Mouse (Mus musculus) intestine, embryonic 16.5 days (tissue): ENCODE results near the gene Igf2bp2. TPM values are rescaled to one million over a fixed set of nuclear protein-coding genes. Genes with fewer than 3 reads are reported as not detected.

Experiments
- ATAC-seq: fragments of 200-750 bp; cut with Nextera tagmentation; 2 replicates; pipeline ENCODE4 v1.8.0; 2017; ENCODE audit warnings: moderate TSS enrichment, moderate library complexity
- H3K27ac ChIP-seq: fragments of 300-500 bp; sonication (generic); 2 replicates; pipeline ENCODE4 v1.5.1; 2014; ENCODE audit warnings: mild to moderate bottlenecking, low read length
- H3K27me3 ChIP-seq: fragments of 300-500 bp; sonication (generic); replicated peaks from 2 replicates; pipeline ENCODE4 v1.6.1; 2014; ENCODE audit warnings: low read length, control low read depth, mixed read lengths; ENCODE audit not compliant: control insufficient read depth, insufficient read depth
- H3K36me3 ChIP-seq: fragments of 300-500 bp; sonication (generic); 2 replicates; pipeline ENCODE4 v1.6.1; 2014; ENCODE audit warnings: low read length, control low read depth; ENCODE audit not compliant: control insufficient read depth, insufficient read depth
- H3K4me1 ChIP-seq: fragments of 300-500 bp; sonication (generic); 2 replicates; pipeline ENCODE4 v1.6.1; 2014; ENCODE audit warnings: low read length, control low read depth, mixed read lengths; ENCODE audit not compliant: control insufficient read depth, insufficient read depth
- H3K4me2 ChIP-seq: fragments of 300-500 bp; sonication (generic); 2 replicates; pipeline ENCODE4 v1.6.1; 2014; ENCODE audit warnings: low read depth, low read length, control low read depth
- H3K4me3 ChIP-seq: fragments of 300-500 bp; sonication (generic); 2 replicates; pipeline ENCODE4 v1.5.1; 2014; ENCODE audit warnings: mild to moderate bottlenecking, low read length
- H3K9ac ChIP-seq: fragments of 300-500 bp; sonication (generic); 2 replicates; pipeline ENCODE4 v1.6.1; 2014; ENCODE audit warnings: low read depth, low read length
- H3K9me3 ChIP-seq: fragments of 300-500 bp; sonication (generic); 2 replicates; pipeline ENCODE4 v1.6.1; 2016; ENCODE audit warnings: low read length, control low read depth; ENCODE audit not compliant: control insufficient read depth
- WGBS: fragments of 180-500 bp; shearing (Covaris S2); extraction: QIAGEN DNeasy Blood & Tissue Kit; methylation state at CpG from one replicate; pipeline ENCODE4 v1.1.7; 2014; 5-methylcytosine and 5-hydroxymethylcytosine counted together
- polyA plus RNA-seq: library from polyadenylated mRNA; unstranded; fragments of >200 nt; fragmentation: Nextera tagmentation; extraction: Ambion mirVana; gene quantifications from 2 replicates; pipeline ENCODE4 v1.2.1, GENCODE M21; 2015

Gene Igf2bp2
- polyA plus RNA-seq, 1 experiment from 2014 or later = 97.7 TPM

GRCm38 (mm10) chr16:22100067-22100466, 63.0 kb downstream of the Igf2bp2 start:
- WGBS = 94% methylated on average over 2 of the region's 2 CpGs
- Histone ChIP-seq H3K27me3 (no peaks in the 10 kb centered on the region), H3K9ac (no peak overlapping the region), H3K27ac (no peak overlapping the region), H3K9me3 (no peaks in the 10 kb centered on the region), H3K4me2 (no peak overlapping the region), H3K4me1 (peaks cover 7% of the 10 kb centered on the region; the same call in 1 of the 2 replicates), H3K4me3 (no peak overlapping the region), H3K36me3 (no peaks in the 10 kb centered on the region)
- ATAC-seq = no peak

GRCm38 (mm10) chr16:22097659-22098058, 65.4 kb downstream of the Igf2bp2 start:
- Histone ChIP-seq H3K9me3 (no peaks in the 10 kb centered on the region), H3K4me3 (no peak overlapping the region), H3K4me2 (no peak overlapping the region), H3K4me1 (peaks cover 7% of the 10 kb centered on the region; the same call in 1 of the 2 replicates), H3K27ac (no peak overlapping the region), H3K27me3 (no peaks in the 10 kb centered on the region), H3K9ac (no peak overlapping the region), H3K36me3 (no peaks in the 10 kb centered on the region)
- no peak; the same call in 1 of the 2 replicates for ATAC-seq
- 61% methylated on average over 7 of the region's 7 CpGs for WGBS

- no peak overlapping the region for H3K4me3 ChIP-seq
- H3K9ac ChIP-seq = no peak overlapping the region
- H3K27me3 ChIP-seq = no peaks in the 10 kb centered on the region
- no peak for ATAC-seq
- H3K4me2 ChIP-seq = no peak overlapping the region
- no peak overlapping the region for H3K27ac ChIP-seq
- no peaks in the 10 kb centered on the region for H3K36me3 ChIP-seq
- WGBS = 88% methylated on average over 1 of the region's 1 CpGs
- peaks cover 7% of the 10 kb centered on the region; the same call in 1 of the 2 replicates for H3K4me1 ChIP-seq
- H3K9me3 ChIP-seq = no peaks in the 10 kb centered on the region
Measured at GRCm38 (mm10) chr16:22095751-22096150, 67.3 kb downstream of the Igf2bp2 start.

GRCm38 (mm10) chr16:22091255-22091783, 71.8 kb downstream of the Igf2bp2 start:
- Histone ChIP-seq H3K4me2 (no peak overlapping the region), H3K36me3 (0 out of 2 replicates have a peak, but pooled peaks cover 7% of the 10 kb centered on the region), H3K4me3 (no peak overlapping the region), H3K4me1 (no peaks in the 10 kb centered on the region), H3K27ac (no peak overlapping the region), H3K9ac (no peak overlapping the region), H3K9me3 (no peaks in the 10 kb centered on the region), H3K27me3 (no peaks in the 10 kb centered on the region)
- WGBS = 77% methylated on average over 3 of the region's 3 CpGs
- ATAC-seq = no peak

- no peak overlapping the region for H3K4me3 ChIP-seq
- H3K36me3 ChIP-seq = peaks cover 11% of the 10 kb centered on the region; the same call in 1 of the 2 replicates
- no peak for ATAC-seq
- no peaks in the 10 kb centered on the region for H3K27me3 ChIP-seq
- no peak overlapping the region for H3K27ac ChIP-seq
- WGBS = 92% methylated on average over 4 of the region's 4 CpGs
- no peak overlapping the region for H3K9ac ChIP-seq
- H3K9me3 ChIP-seq = no peaks in the 10 kb centered on the region
- H3K4me2 ChIP-seq = no peak overlapping the region
- H3K4me1 ChIP-seq = no peaks in the 10 kb centered on the region
Measured at GRCm38 (mm10) chr16:22085411-22085810, 77.7 kb downstream of the Igf2bp2 start.

- Histone ChIP-seq H3K9ac (no peak overlapping the region), H3K36me3 (peaks cover 8% of the 10 kb centered on the region; the same call in 1 of the 2 replicates), H3K27me3 (no peaks in the 10 kb centered on the region), H3K4me2 (no peak overlapping the region), H3K4me3 (no peak overlapping the region), H3K9me3 (no peaks in the 10 kb centered on the region), H3K27ac (no peak overlapping the region), H3K4me1 (no peaks in the 10 kb centered on the region)
- no peak for ATAC-seq
- 85% methylated on average over 12 of the region's 12 CpGs for WGBS
Measured at GRCm38 (mm10) chr16:22080125-22080710, 82.9 kb downstream of the Igf2bp2 start.

GRCm38 (mm10) chr16:22076620-22076941, 86.5 kb downstream of the Igf2bp2 start:
- WGBS = 59% methylated on average over 4 of the region's 4 CpGs
- Histone ChIP-seq H3K36me3 (peaks cover 13% of the 10 kb centered on the region), H3K4me1 (no peaks in the 10 kb centered on the region), H3K4me2 (no peak overlapping the region), H3K4me3 (no peak overlapping the region), H3K27me3 (no peaks in the 10 kb centered on the region), H3K27ac (no peak overlapping the region), H3K9me3 (no peaks in the 10 kb centered on the region), H3K9ac (no peak overlapping the region)
- no peak for ATAC-seq

GRCm38 (mm10) chr16:22075829-22076619, 87.1 kb downstream of the Igf2bp2 start:
- H3K9me3 ChIP-seq = no peaks in the 10 kb centered on the region
- no peak overlapping the region for H3K27ac ChIP-seq
- no peak overlapping the region for H3K9ac ChIP-seq
- 43% methylated on average over 5 of the region's 5 CpGs for WGBS
- H3K4me3 ChIP-seq = no peak overlapping the region
- H3K4me2 ChIP-seq = no peak overlapping the region
- no peaks in the 10 kb centered on the region for H3K4me1 ChIP-seq
- H3K36me3 ChIP-seq = peaks cover 13% of the 10 kb centered on the region
- no peaks in the 10 kb centered on the region for H3K27me3 ChIP-seq
- no peak for ATAC-seq

GRCm38 (mm10) chr16:22075067-22075466, 88.0 kb downstream of the Igf2bp2 start:
- Histone ChIP-seq H3K4me2 (no peak overlapping the region), H3K4me3 (no peak overlapping the region), H3K9ac (no peak overlapping the region), H3K9me3 (no peaks in the 10 kb centered on the region), H3K27ac (no peak overlapping the region), H3K27me3 (no peaks in the 10 kb centered on the region), H3K36me3 (peaks cover 14% of the 10 kb centered on the region), H3K4me1 (no peaks in the 10 kb centered on the region)
- 75% methylated on average over 6 of the region's 6 CpGs for WGBS
- ATAC-seq = no peak
